Mouse (Mus musculus) small intestine, adult 2 months (tissue): ENCODE measurements around the gene Tbc1d21. TPM values are rescaled to one million over a fixed set of nuclear protein-coding genes. Genes with fewer than 3 reads are reported as not detected.

Experiments used
- H3K27ac ChIP-seq: fragments of 200-500 bp; 2 replicates; pipeline ENCODE4 v1.5.1; 2012; ENCODE audit warnings: low read depth, low read length, control low read depth, inconsistent platforms; ENCODE audit not compliant: insufficient read depth
- H3K27me3 ChIP-seq: fragments of 200-500 bp; 2 replicates; pipeline ENCODE4 v1.6.1; 2012; ENCODE audit warnings: mild to moderate bottlenecking, moderate library complexity, low read length, inconsistent platforms; ENCODE audit not compliant: control insufficient read depth, insufficient read depth
- H3K36me3 ChIP-seq: fragments of 200-500 bp; 2 replicates; pipeline ENCODE4 v1.6.1; 2012; ENCODE audit warnings: mild to moderate bottlenecking, low read length, control low read depth, inconsistent platforms; ENCODE audit not compliant: control insufficient read depth, insufficient read depth
- H3K4me1 ChIP-seq: fragments of 200-500 bp; 2 replicates; pipeline ENCODE4 v1.6.1; 2012; ENCODE audit warnings: low read length, inconsistent platforms, mixed read lengths; ENCODE audit not compliant: control insufficient read depth, insufficient read depth, insufficient read length
- H3K4me3 ChIP-seq: fragments of 200-500 bp; 2 replicates; pipeline ENCODE4 v1.5.1; 2012; ENCODE audit warnings: low read depth, mild to moderate bottlenecking, control low read depth, inconsistent platforms, low read length, moderate library complexity
- CTCF ChIP-seq: fragments of 200-500 bp; IDR thresholded peaks from 2 replicates; pipeline ENCODE4 v1.5.1; 2012; ENCODE audit warnings: low read depth, mild to moderate bottlenecking, control low read depth, inconsistent platforms, low read length, moderate library complexity, mixed read lengths; ENCODE audit not compliant: insufficient replicate concordance, insufficient read length; ENCODE audit errors: extremely low read depth
- POLR2A ChIP-seq: fragments of 200-500 bp; IDR thresholded peaks from 2 replicates; pipeline ENCODE4 v1.6.1; 2012; ENCODE audit warnings: low read depth, mild to moderate bottlenecking, control low read depth, inconsistent platforms, low read length, moderate library complexity
- WGBS: fragments of 180-500 bp; shearing (Covaris S2); methylation state at CpG from one replicate; pipeline ENCODE4 v1.1.7; 2018; 5-methylcytosine and 5-hydroxymethylcytosine counted together
- polyA plus RNA-seq: library from polyadenylated mRNA; depleted of rRNA; stranded (reverse); fragments of >200 nt; gene quantifications from 2 replicates; pipeline ENCODE4 v1.2.3, GENCODE M21; 2012; rRNA removed

Tbc1d21 gene
- not detected in 2 replicates for polyA plus RNA-seq

- no peak within 1 kb of the TSS for H3K27ac ChIP-seq
- no peaks in the 10 kb centered on the region for H3K4me1 ChIP-seq
- TF ChIP-seq CTCF = no peak
- no peak for TF ChIP-seq POLR2A
- WGBS = 89% methylated on average over 1 of the region's 1 CpGs
- H3K27me3 ChIP-seq = no peaks in the 10 kb centered on the region
- H3K4me3 ChIP-seq = no peak within 1 kb of the TSS
- H3K36me3 ChIP-seq = no peaks in the 10 kb centered on the region
These were observed at the start of gene Tbc1d21 for GRCm38 (mm10) chr9:58370355-58370754. Gene Tbc1d21 (minus strand): TSS chr9:58370455.

GRCm38 (mm10) chr9:58411556-58411955 is 41.3 kb upstream of the Tbc1d21 start:
- 67% methylated on average over 9 of the region's 9 CpGs for WGBS

GRCm38 (mm10) chr9:58410057-58410735 is 39.9 kb upstream of the Tbc1d21 start:
- 60% methylated on average over 4 of the region's 4 CpGs for WGBS
- no peak overlapping the region for H3K27ac ChIP-seq

More at GRCm38 (mm10) chr9:58411556-58411955, 41.3 kb upstream of the Tbc1d21 start:
- Histone ChIP-seq H3K27ac (no peak overlapping the region), H3K4me3 (no peak overlapping the region), H3K27me3 (no peaks in the 10 kb centered on the region), H3K36me3 (no peaks in the 10 kb centered on the region), H3K4me1 (no peaks in the 10 kb centered on the region)
- TF ChIP-seq POLR2A (no peak), CTCF (no peak)

GRCm38 (mm10) chr9:58409247-58409646 is 39.0 kb upstream of the Tbc1d21 start:
- Histone ChIP-seq H3K36me3 (no peaks in the 10 kb centered on the region), H3K4me1 (no peaks in the 10 kb centered on the region), H3K4me3 (no peak overlapping the region), H3K27me3 (no peaks in the 10 kb centered on the region), H3K27ac (no peak overlapping the region)
- TF ChIP-seq POLR2A = no peak
- TF ChIP-seq CTCF = no peak
- 65% methylated on average over 2 of the region's 2 CpGs for WGBS

More at GRCm38 (mm10) chr9:58410057-58410735, 39.9 kb upstream of the Tbc1d21 start:
- Histone ChIP-seq H3K4me3 (no peak overlapping the region), H3K36me3 (no peaks in the 10 kb centered on the region), H3K27me3 (no peaks in the 10 kb centered on the region), H3K4me1 (no peaks in the 10 kb centered on the region)
- TF ChIP-seq POLR2A = no peak
- TF ChIP-seq CTCF = no peak

GRCm38 (mm10) chr9:58404412-58404811 is 34.2 kb upstream of the Tbc1d21 start:
- WGBS = 19% methylated on average over 4 of the region's 4 CpGs
- H3K27ac ChIP-seq = no peak overlapping the region
- H3K36me3 ChIP-seq = no peaks in the 10 kb centered on the region
- H3K4me1 ChIP-seq = no peaks in the 10 kb centered on the region
- no peak for TF ChIP-seq CTCF
- TF ChIP-seq POLR2A = no peak
- no peak overlapping the region for H3K4me3 ChIP-seq
- H3K27me3 ChIP-seq = no peaks in the 10 kb centered on the region

- H3K4me1 ChIP-seq = no peaks in the 10 kb centered on the region
- WGBS = 74% methylated on average over 6 of the region's 6 CpGs
- H3K4me3 ChIP-seq = no peak overlapping the region
- H3K27me3 ChIP-seq = no peaks in the 10 kb centered on the region
- no peak overlapping the region for H3K27ac ChIP-seq
- no peaks in the 10 kb centered on the region for H3K36me3 ChIP-seq
- TF ChIP-seq CTCF (no peak), POLR2A (no peak)
These were observed 31.3 kb upstream of the Tbc1d21 start for GRCm38 (mm10) chr9:58401371-58402082.

GRCm38 (mm10) chr9:58399609-58400008 is 29.4 kb upstream of the Tbc1d21 start:
- TF ChIP-seq POLR2A (no peak), CTCF (no peak)
- no peaks in the 10 kb centered on the region for H3K4me1 ChIP-seq

More at GRCm38 (mm10) chr9:58399609-58400008, 29.4 kb upstream of the Tbc1d21 start:
- no peaks in the 10 kb centered on the region for H3K27me3 ChIP-seq
- no peak overlapping the region for H3K27ac ChIP-seq
- H3K4me3 ChIP-seq = no peak overlapping the region
- WGBS = 10% methylated on average over 5 of the region's 5 CpGs
- H3K36me3 ChIP-seq = no peaks in the 10 kb centered on the region
